Mouse (Mus musculus): ENCODE results near the gene Dyrk1b. TPM values are rescaled to one million over a fixed set of nuclear protein-coding genes. Genes with fewer than 3 reads are reported as not detected.
"Not testable (repeated sequence)": the region's sequence is repeated elsewhere in the genome, so short reads cannot be mapped to it uniquely, and the experiment has no call there.

Gene Dyrk1b
- polyA plus RNA-seq, 1 experiment from 2014 or later: 14.1 TPM

DNA sequence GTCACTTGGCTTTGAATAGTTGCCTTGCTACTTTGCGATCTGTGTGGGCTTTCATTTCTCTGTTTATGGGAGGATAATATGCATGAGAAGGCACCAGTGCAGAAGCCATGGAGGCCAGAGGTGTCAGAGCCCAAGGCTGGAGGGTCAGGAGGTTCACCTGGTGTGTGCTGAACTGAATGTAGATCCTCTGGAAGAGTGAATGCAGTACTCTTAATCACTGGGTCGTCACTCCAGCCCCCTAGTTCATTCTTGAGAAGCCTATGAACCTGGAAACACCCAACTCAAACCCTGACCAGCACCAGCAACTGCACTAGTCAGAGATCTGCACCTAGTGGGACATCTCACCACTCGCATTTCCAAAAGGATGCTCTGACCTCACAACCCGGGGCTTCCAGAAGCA lies 19.8 kb downstream of the Dyrk1b start:
- no peaks in the 10 kb centered on the region for H3K36me3 ChIP-seq (replicated peaks; ENCODE audit: control insufficient read depth, insufficient read depth, low read depth, low read length)
- no peak for ATAC-seq (replicated peaks; ENCODE audit: insufficient number of reproducible peaks, low FRiP score, low TSS enrichment, low read depth)
- H3K27me3 ChIP-seq (ENCODE audit: control insufficient read depth, insufficient read depth, low read length): no peaks in the 10 kb centered on the region
- DNase-seq (ENCODE audit: low spot score): no peak
- WGBS: 79% methylated on average over 4 of the region's 4 CpGs
- no peak overlapping the region for H3K27ac ChIP-seq (replicated peaks; ENCODE audit: low read depth, low read length)
- H3K4me3 ChIP-seq (ENCODE audit: low read depth, low read length): no peak overlapping the region
- no peak overlapping the region for H3K9ac ChIP-seq (replicated peaks; ENCODE audit: low read length)
- H3K4me2 ChIP-seq (ENCODE audit: low read depth, low read length): no peak overlapping the region
- H3K9me3 ChIP-seq (replicated peaks; ENCODE audit: control insufficient read depth, low read length): no peaks in the 10 kb centered on the region
- H3K4me1 ChIP-seq (ENCODE audit: control insufficient read depth, insufficient read depth, low read length): no peaks in the 10 kb centered on the region

DNA sequence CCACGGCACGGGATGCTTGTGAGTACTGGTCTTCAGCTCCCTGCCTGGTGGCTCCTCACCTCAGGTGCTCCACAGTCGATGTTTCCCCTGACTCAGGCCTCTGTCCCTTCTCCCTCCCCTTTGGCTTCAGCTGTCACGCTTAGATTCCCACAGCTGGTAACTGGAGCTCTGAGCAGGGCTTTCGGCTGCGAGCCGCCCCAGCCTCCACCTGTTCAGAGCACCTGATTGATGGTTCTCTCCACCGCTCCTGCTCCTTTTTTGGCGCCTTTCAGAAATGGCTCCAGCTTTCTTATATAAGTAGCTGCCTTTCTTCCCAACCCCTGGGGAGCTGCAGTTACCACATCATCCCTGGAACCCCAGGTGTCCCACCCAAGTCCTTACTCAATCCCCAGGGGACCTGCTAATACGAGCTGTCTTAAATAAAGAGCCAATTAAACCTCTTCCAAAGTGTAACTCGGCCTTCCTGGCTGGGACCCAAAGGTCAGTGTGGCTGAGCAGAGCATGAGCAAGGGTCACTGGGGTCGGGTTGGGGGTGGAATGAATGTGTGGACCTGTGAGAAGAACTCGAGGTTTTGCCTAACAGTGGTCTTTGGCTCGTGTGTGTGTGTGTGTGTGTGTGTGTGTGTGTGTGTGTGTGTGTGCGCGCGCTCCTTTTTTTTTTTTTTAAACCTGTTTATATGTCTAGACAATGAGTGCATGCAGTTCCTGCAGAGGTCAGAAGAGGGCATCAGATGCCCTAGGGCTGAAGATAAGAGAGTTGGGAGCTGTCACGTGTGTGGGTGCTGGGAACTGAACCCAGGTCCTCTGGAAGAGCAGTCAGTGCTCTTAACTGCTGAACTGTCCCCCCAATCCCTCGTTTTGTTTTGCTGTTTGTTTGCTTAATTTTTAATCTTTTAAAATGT lies 24.2 kb downstream of the Dyrk1b start:
- no peaks in the 10 kb centered on the region for H3K27me3 ChIP-seq (ENCODE audit: control insufficient read depth, insufficient read depth, low read length)
- no peak for ATAC-seq (replicated peaks; ENCODE audit: insufficient number of reproducible peaks, low FRiP score, low TSS enrichment, low read depth)
- no peak overlapping the region for H3K4me3 ChIP-seq (ENCODE audit: low read depth, low read length)
- H3K36me3 ChIP-seq (replicated peaks; ENCODE audit: control insufficient read depth, insufficient read depth, low read depth, low read length): no peaks in the 10 kb centered on the region
- no peak for DNase-seq (ENCODE audit: low spot score)
- H3K9me3 ChIP-seq (replicated peaks; ENCODE audit: control insufficient read depth, low read length): no peaks in the 10 kb centered on the region
- H3K4me1 ChIP-seq (ENCODE audit: control insufficient read depth, insufficient read depth, low read length): no peaks in the 10 kb centered on the region
- H3K9ac ChIP-seq (replicated peaks; ENCODE audit: low read length): no peak overlapping the region
- no peak overlapping the region for H3K4me2 ChIP-seq (ENCODE audit: low read depth, low read length)
- H3K27ac ChIP-seq (replicated peaks; ENCODE audit: low read depth, low read length): no peak overlapping the region
- WGBS: 58% methylated on average over 19 of the region's 19 CpGs

DNA sequence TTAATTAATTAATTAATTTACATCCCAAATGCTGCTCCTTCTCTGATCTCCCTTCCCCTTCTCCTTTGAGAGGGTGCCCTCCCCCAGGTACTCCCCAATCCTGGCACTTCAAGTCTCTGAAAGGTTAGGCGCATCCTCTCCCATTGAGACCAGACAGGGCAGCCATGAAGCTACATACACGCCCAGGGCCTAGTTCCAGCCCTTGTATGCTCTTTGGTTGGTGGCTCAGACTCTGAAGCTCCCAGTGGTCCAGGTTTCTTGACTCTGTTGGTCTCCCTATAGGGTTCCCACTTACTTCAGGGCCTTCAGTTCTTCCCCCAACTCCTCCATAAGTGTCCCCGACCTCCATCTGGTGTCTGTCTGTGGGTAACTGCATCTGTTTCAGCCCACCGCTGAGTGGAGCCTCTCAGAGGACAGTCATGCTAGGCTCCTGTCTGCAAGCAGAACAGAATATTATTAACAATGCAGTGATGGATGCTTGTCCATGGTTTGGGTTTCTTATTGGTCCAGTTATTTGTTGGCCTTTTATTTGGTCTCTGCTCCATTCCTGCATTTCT lies 26.9 kb downstream of the Dyrk1b start:
- no peak overlapping the region for H3K9ac ChIP-seq (replicated peaks; ENCODE audit: low read length)
- ATAC-seq (replicated peaks; ENCODE audit: insufficient number of reproducible peaks, low FRiP score, low TSS enrichment, low read depth): no peak
- 73% methylated on average over 4 of the region's 4 CpGs for WGBS
- no peaks in the 10 kb centered on the region for H3K9me3 ChIP-seq (replicated peaks; ENCODE audit: control insufficient read depth, low read length)
- no peak for DNase-seq (ENCODE audit: low spot score)
- H3K4me2 ChIP-seq (ENCODE audit: low read depth, low read length): no peak overlapping the region
- H3K27me3 ChIP-seq (ENCODE audit: control insufficient read depth, insufficient read depth, low read length): no peaks in the 10 kb centered on the region
- H3K36me3 ChIP-seq (replicated peaks; ENCODE audit: control insufficient read depth, insufficient read depth, low read depth, low read length): no peaks in the 10 kb centered on the region
- H3K4me3 ChIP-seq (ENCODE audit: low read depth, low read length): no peak overlapping the region
- H3K27ac ChIP-seq (replicated peaks; ENCODE audit: low read depth, low read length): no peak overlapping the region
- H3K4me1 ChIP-seq (ENCODE audit: control insufficient read depth, insufficient read depth, low read length): no peaks in the 10 kb centered on the region

DNA sequence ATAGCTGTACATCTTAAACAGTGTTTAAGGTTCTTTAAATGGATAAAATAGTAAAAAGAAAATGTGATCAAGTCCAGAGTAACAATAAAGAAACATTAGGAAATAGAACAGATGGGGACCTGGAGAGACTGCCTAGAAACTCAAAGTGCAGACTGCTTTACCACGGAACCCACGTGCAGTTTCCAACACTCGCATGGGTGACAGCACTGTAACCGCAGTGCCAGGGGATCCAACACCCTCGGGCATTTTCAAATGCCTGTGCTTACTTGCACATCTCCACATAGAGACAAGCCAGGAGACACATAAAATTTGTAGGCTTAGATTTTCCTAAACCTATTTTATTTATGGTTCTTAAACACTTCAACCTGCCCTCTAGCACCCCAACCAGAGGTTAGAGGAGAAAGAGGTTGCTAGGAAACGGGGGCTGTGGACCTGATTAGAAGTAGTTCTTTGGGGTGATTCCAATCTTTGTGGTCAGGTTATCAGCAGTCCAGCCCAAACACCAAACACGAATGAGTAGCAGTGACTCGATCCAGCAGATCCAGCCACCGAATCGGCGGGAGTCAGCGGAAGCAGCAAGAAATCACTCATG lies 29.2 kb downstream of the Dyrk1b start:
- DNase-seq (ENCODE audit: low spot score): no peak
- H3K27ac ChIP-seq (replicated peaks; ENCODE audit: low read depth, low read length): no peak overlapping the region; the same call in 1 of the 2 replicates

DNA sequence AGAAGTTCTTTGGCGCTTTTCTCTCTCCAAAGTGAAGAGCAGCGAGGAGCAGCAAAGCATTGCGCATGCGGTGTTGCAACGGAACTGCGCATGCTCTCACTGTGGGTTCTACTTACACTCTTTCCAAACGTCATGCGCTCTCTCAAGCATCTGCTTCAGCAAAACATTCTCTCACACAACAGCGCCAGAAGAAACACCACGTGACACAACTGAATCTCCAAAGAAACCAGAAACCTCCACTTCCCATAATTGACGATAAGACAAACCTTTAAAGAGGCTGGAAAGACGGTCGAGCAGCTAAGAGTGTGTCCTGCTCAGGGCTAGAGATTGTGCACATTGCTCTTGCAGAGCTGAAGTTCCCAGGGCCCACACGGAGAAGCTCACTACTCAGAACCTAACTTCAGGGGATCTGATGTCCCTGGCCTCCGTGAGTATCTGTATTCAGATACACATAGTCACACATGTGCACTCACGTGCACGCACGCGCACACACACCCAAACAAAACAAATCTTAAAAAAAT lies 29.8 kb downstream of the Dyrk1b start:
- H3K27ac ChIP-seq (replicated peaks; ENCODE audit: low read depth, low read length): no peak overlapping the region; the same call in 1 of the 2 replicates
- WGBS: 54% methylated on average over 19 of the region's 19 CpGs

More for the DNA sequence above, 29.2 kb downstream of the Dyrk1b start:
- Histone ChIP-seq H3K4me3 (ENCODE audit: low read depth, low read length) (peak overlapping the region; percentile 23), H3K36me3 (replicated peaks; ENCODE audit: control insufficient read depth, insufficient read depth, low read depth, low read length) (no peaks in the 10 kb centered on the region), H3K4me1 (ENCODE audit: control insufficient read depth, insufficient read depth, low read length) (no peaks in the 10 kb centered on the region), H3K4me2 (ENCODE audit: low read depth, low read length) (peak overlapping the region; percentile 23), H3K9me3 (replicated peaks; ENCODE audit: control insufficient read depth, low read length) (no peaks in the 10 kb centered on the region), H3K27me3 (ENCODE audit: control insufficient read depth, insufficient read depth, low read length) (no peaks in the 10 kb centered on the region), H3K9ac (replicated peaks; ENCODE audit: low read length) (peak overlapping the region; percentile 60)
- no peak for ATAC-seq (replicated peaks; ENCODE audit: insufficient number of reproducible peaks, low FRiP score, low TSS enrichment, low read depth)
- WGBS: 46% methylated on average over 12 of the region's 12 CpGs

DNA sequence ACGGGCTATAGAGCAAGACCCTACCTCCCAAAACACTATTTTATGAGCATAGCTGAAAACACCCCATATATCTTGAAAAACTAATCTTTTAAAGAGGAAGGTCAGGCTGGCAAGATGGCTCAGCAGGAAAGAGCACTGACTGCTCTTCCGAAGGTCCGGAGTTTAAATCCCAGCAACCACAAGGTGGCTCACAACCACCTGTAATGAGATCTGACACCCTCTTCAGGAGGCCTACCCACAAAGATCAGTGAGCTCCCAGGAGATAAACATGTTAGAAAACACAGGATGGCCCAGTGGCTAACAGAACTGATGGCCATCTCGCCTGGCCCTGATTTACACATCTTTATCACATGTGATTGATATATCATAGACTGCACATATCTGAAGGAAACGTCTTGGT lies 31.5 kb downstream of the Dyrk1b start:
- no peaks in the 10 kb centered on the region for H3K27me3 ChIP-seq (ENCODE audit: control insufficient read depth, insufficient read depth, low read length)
- no peak for ATAC-seq (replicated peaks; ENCODE audit: insufficient number of reproducible peaks, low FRiP score, low TSS enrichment, low read depth)
- H3K9me3 ChIP-seq (replicated peaks; ENCODE audit: control insufficient read depth, low read length): no peaks in the 10 kb centered on the region
- DNase-seq (ENCODE audit: low spot score): no peak
- no peak overlapping the region for H3K9ac ChIP-seq (replicated peaks; ENCODE audit: low read length)
- H3K27ac ChIP-seq (replicated peaks; ENCODE audit: low read depth, low read length): no peak overlapping the region
- no peak overlapping the region for H3K4me3 ChIP-seq (ENCODE audit: low read depth, low read length)
- no peaks in the 10 kb centered on the region for H3K4me1 ChIP-seq (ENCODE audit: control insufficient read depth, insufficient read depth, low read length)
- no peak overlapping the region for H3K4me2 ChIP-seq (ENCODE audit: low read depth, low read length)
- no peaks in the 10 kb centered on the region for H3K36me3 ChIP-seq (replicated peaks; ENCODE audit: control insufficient read depth, insufficient read depth, low read depth, low read length)
- WGBS: 45% methylated on average over 5 of the region's 5 CpGs

More for the DNA sequence above, 29.8 kb downstream of the Dyrk1b start:
- DNase-seq (ENCODE audit: low spot score) (peak; percentile 74), ATAC-seq (replicated peaks; ENCODE audit: insufficient number of reproducible peaks, low FRiP score, low TSS enrichment, low read depth) (no peak)
- H3K4me2 ChIP-seq (ENCODE audit: low read depth, low read length): peak overlapping the region; percentile 23
- H3K36me3 ChIP-seq (replicated peaks; ENCODE audit: control insufficient read depth, insufficient read depth, low read depth, low read length): no peaks in the 10 kb centered on the region
- H3K4me1 ChIP-seq (ENCODE audit: control insufficient read depth, insufficient read depth, low read length): no peaks in the 10 kb centered on the region
- no peaks in the 10 kb centered on the region for H3K27me3 ChIP-seq (ENCODE audit: control insufficient read depth, insufficient read depth, low read length)
- no peaks in the 10 kb centered on the region for H3K9me3 ChIP-seq (replicated peaks; ENCODE audit: control insufficient read depth, low read length)
- peak overlapping the region; percentile 60 for H3K9ac ChIP-seq (replicated peaks; ENCODE audit: low read length)
- peak overlapping the region; percentile 23 for H3K4me3 ChIP-seq (ENCODE audit: low read depth, low read length)

DNA sequence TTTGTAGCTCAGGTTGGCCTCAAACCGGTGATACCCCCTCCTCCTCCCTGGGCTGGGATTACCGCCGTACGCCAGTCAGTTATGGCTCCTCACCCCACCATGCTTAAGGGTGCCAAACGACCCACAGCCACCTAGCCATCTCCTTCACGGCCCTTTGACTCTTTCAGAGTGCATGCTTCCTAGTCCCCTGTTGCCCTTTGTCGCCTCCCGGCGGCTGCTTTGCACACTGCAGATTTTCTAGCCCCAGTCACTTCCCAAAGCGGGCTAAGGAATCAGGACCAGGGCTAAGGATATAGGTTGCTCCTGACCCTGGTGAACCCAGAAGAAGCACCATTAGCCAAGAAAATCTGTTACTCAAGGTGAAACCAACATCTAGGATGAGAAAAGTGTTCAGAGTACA lies 34.9 kb downstream of the Dyrk1b start:
- Histone ChIP-seq H3K9me3 (replicated peaks; ENCODE audit: control insufficient read depth, low read length) (no peaks in the 10 kb centered on the region), H3K4me1 (ENCODE audit: control insufficient read depth, insufficient read depth, low read length) (no peaks in the 10 kb centered on the region), H3K9ac (replicated peaks; ENCODE audit: low read length) (no peak overlapping the region), H3K4me3 (ENCODE audit: low read depth, low read length) (no peak overlapping the region), H3K27ac (replicated peaks; ENCODE audit: low read depth, low read length) (no peak overlapping the region), H3K27me3 (ENCODE audit: control insufficient read depth, insufficient read depth, low read length) (no peaks in the 10 kb centered on the region), H3K36me3 (replicated peaks; ENCODE audit: control insufficient read depth, insufficient read depth, low read depth, low read length) (no peaks in the 10 kb centered on the region), H3K4me2 (ENCODE audit: low read depth, low read length) (no peak overlapping the region)
- ATAC-seq (replicated peaks; ENCODE audit: insufficient number of reproducible peaks, low FRiP score, low TSS enrichment, low read depth) (no peak), DNase-seq (ENCODE audit: low spot score) (peak; percentile 39)
- WGBS: 17% methylated on average over 7 of the region's 10 CpGs

DNA sequence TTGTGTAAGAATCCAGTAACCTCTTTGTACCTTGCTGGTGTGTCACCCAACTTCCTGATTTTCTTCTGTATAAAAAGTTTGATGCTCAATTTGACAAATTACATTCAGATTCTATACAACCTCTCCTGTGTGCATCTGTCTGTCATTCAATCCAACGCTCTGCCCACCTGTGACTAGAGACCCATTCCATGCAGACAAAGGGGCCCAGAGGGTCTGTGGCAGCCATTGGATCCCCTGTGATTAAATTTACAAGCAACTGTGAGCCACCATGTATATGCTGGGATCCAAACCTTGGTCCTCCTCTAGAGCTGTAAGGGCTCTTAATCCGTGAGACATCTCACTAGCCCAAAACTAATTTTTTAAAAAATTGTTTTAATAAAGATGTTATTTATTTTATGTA lies 36.7 kb downstream of the Dyrk1b start:
- DNase-seq (ENCODE audit: low spot score); H3K9ac ChIP-seq (replicated peaks; ENCODE audit: low read length); H3K4me2 ChIP-seq (ENCODE audit: low read depth, low read length); H3K9me3 ChIP-seq (replicated peaks; ENCODE audit: control insufficient read depth, low read length); H3K4me1 ChIP-seq (ENCODE audit: control insufficient read depth, insufficient read depth, low read length); H3K27ac ChIP-seq (replicated peaks; ENCODE audit: low read depth, low read length); H3K27me3 ChIP-seq (ENCODE audit: control insufficient read depth, insufficient read depth, low read length); H3K4me3 ChIP-seq (ENCODE audit: low read depth, low read length); ATAC-seq (replicated peaks; ENCODE audit: insufficient number of reproducible peaks, low FRiP score, low TSS enrichment, low read depth); H3K36me3 ChIP-seq (replicated peaks; ENCODE audit: control insufficient read depth, insufficient read depth, low read depth, low read length): not testable (repeated sequence)
- 83% methylated on average over 2 of the region's 2 CpGs for WGBS

Data from embryonic facial prominence, embryonic 11.5 days (tissue).